Mouse (Mus musculus) ovary, adult 18-20 months (tissue): Measurements from ENCODE around the gene Mapkapk5.
"Not testable (repeated sequence)": the region's sequence is repeated elsewhere in the genome, so short reads cannot be mapped to it uniquely, and the experiment has no call there.

Experiments
- DNase-seq: peaks from one replicate; pipeline ENCODE4 v3.0.0; 2022; ENCODE audit warnings: low spot score, mixed read lengths

Mapkapk5 gene

GRCm38 (mm10) chr5:121564468-121564895 lies 18.8 kb upstream of the Mapkapk5 start:
- peak; percentile 58 for DNase-seq

GRCm38 (mm10) chr5:121562436-121562835 lies 16.7 kb upstream of the Mapkapk5 start:
- no peak for DNase-seq

GRCm38 (mm10) chr5:121549196-121549595 lies 3.5 kb upstream of the Mapkapk5 start:
- no peak for DNase-seq

GRCm38 (mm10) chr5:121547084-121547483 lies 1.4 kb upstream of the Mapkapk5 start:
- no peak for DNase-seq

- no peak for DNase-seq
These were observed 808 bp upstream of the Mapkapk5 start for GRCm38 (mm10) chr5:121546530-121546895.

- DNase-seq = no peak
These were observed 554 bp downstream of the Mapkapk5 start, which contains the start of the genes Adam1a and Gm42878 for GRCm38 (mm10) chr5:121544910-121545792. Gene Adam1a, minus strand, starts transcription at chr5:121545482. Gene Gm42878, minus strand, starts transcription at chr5:121545482.

GRCm38 (mm10) chr5:121543370-121543769 lies 2.3 kb downstream of the Mapkapk5 start:
- DNase-seq = no peak

GRCm38 (mm10) chr5:121541235-121541634 lies 4.5 kb downstream of the Mapkapk5 start:
- DNase-seq = no peak

GRCm38 (mm10) chr5:121540066-121540465 lies 5.6 kb downstream of the Mapkapk5 start:
- DNase-seq = no peak

- no peak for DNase-seq
These were observed 8.1 kb downstream of the Mapkapk5 start for GRCm38 (mm10) chr5:121537588-121537987.

- DNase-seq = no peak
These were observed 8.7 kb downstream of the Mapkapk5 start for GRCm38 (mm10) chr5:121536921-121537555.

GRCm38 (mm10) chr5:121535116-121535515 lies 10.6 kb downstream of the Mapkapk5 start:
- no peak for DNase-seq

GRCm38 (mm10) chr5:121534521-121534920 lies 11.2 kb downstream of the Mapkapk5 start:
- no peak for DNase-seq

- peak; percentile 52 for DNase-seq
These were observed 18.7 kb downstream of the Mapkapk5 start for GRCm38 (mm10) chr5:121526961-121527360.

GRCm38 (mm10) chr5:121526526-121526925 lies 19.2 kb downstream of the Mapkapk5 start:
- no peak for DNase-seq

- no peak for DNase-seq
These were observed 19.8 kb downstream of the Mapkapk5 start for GRCm38 (mm10) chr5:121525774-121526450.

- DNase-seq = not testable (repeated sequence)
These were observed 25.9 kb downstream of the Mapkapk5 start for GRCm38 (mm10) chr5:121519758-121520157.

GRCm38 (mm10) chr5:121518983-121519382 lies 26.7 kb downstream of the Mapkapk5 start:
- no peak for DNase-seq

GRCm38 (mm10) chr5:121510009-121510408 lies 35.7 kb downstream of the Mapkapk5 start:
- DNase-seq = no peak

- DNase-seq = no peak
These were observed 38.9 kb downstream of the Mapkapk5 start for GRCm38 (mm10) chr5:121506846-121507245.

GRCm38 (mm10) chr5:121503231-121503630 lies 42.5 kb downstream of the Mapkapk5 start, which contains the start of gene Adam1b:
Gene Adam1b, minus strand, starts transcription at chr5:121503435.
- no peak for DNase-seq

- DNase-seq = not testable (repeated sequence)
These were observed 44.2 kb downstream of the Mapkapk5 start for GRCm38 (mm10) chr5:121501424-121501996.
